Mouse (Mus musculus) stomach, embryonic 16.5 days (tissue): Measurements from ENCODE around the gene Gm45713. TPM values are rescaled to one million over a fixed set of nuclear protein-coding genes. Genes with fewer than 3 reads are reported as not detected.
"Not testable (repeated sequence)": the region's sequence is repeated elsewhere in the genome, so short reads cannot be mapped to it uniquely, and the experiment has no call there.

ENCODE experiments used
- ATAC-seq: fragments of 200-750 bp; cut with Nextera tagmentation; 2 replicates; pipeline ENCODE4 v1.8.0; 2017; ENCODE audit warnings: moderate number of reproducible peaks, moderate TSS enrichment; ENCODE audit not compliant: insufficient read depth, low FRiP score
- H3K27ac ChIP-seq: fragments of 300-500 bp; sonication (generic); 2 replicates; pipeline ENCODE4 v1.5.1; 2014; ENCODE audit warnings: low read length
- H3K27me3 ChIP-seq: fragments of 300-500 bp; sonication (generic); 2 replicates; pipeline ENCODE4 v1.6.1; 2014; ENCODE audit warnings: low read length, control low read depth, mixed read lengths; ENCODE audit not compliant: control insufficient read depth, insufficient read depth
- H3K36me3 ChIP-seq: fragments of 300-500 bp; sonication (generic); 2 replicates; pipeline ENCODE4 v1.6.1; 2014; ENCODE audit warnings: low read length; ENCODE audit not compliant: control insufficient read depth, insufficient read depth
- H3K4me1 ChIP-seq: fragments of 300-500 bp; sonication (generic); 2 replicates; pipeline ENCODE4 v1.6.1; 2014; ENCODE audit warnings: low read length, control low read depth, mixed read lengths; ENCODE audit not compliant: control insufficient read depth, insufficient read depth
- H3K4me2 ChIP-seq: fragments of 300-500 bp; sonication (generic); 2 replicates; pipeline ENCODE4 v1.6.1; 2014; ENCODE audit warnings: low read depth, low read length, mixed read lengths
- H3K4me3 ChIP-seq: fragments of 300-500 bp; sonication (generic); replicated peaks from 2 replicates; pipeline ENCODE4 v1.5.1; 2014; ENCODE audit warnings: mild to moderate bottlenecking, low read length
- H3K9ac ChIP-seq: fragments of 300-500 bp; sonication (generic); 2 replicates; pipeline ENCODE4 v1.6.1; 2014; ENCODE audit warnings: low read length
- H3K9me3 ChIP-seq: fragments of 300-500 bp; sonication (generic); replicated peaks from 2 replicates; pipeline ENCODE4 v1.6.1; 2016; ENCODE audit warnings: low read length, control low read depth; ENCODE audit not compliant: control insufficient read depth
- WGBS: fragments of 180-500 bp; shearing (Covaris S2); extraction: QIAGEN DNeasy Blood & Tissue Kit; methylation state at CpG from one replicate; pipeline ENCODE4 v1.1.7; 2014; 5-methylcytosine and 5-hydroxymethylcytosine counted together
- polyA plus RNA-seq: library from polyadenylated mRNA; unstranded; fragments of >200 nt; fragmentation: Nextera tagmentation; extraction: Ambion mirVana; gene quantifications from 2 replicates; pipeline ENCODE4 v1.2.1, GENCODE M21; 2015

The Gm45713 gene
- polyA plus RNA-seq, 1 experiment from 2014 or later: not detected

- 0 out of 2 replicates have a peak, but pooled peaks cover under 1% of the 10 kb centered on the region for H3K4me1 ChIP-seq
- H3K27me3 ChIP-seq: no peaks in the 10 kb centered on the region
- H3K9ac ChIP-seq: no peak overlapping the region
- no peaks in the 10 kb centered on the region for H3K36me3 ChIP-seq
- WGBS: 47% methylated on average over 2 of the region's 2 CpGs
- H3K4me3 ChIP-seq: no peak overlapping the region
- H3K4me2 ChIP-seq: no peak overlapping the region
- no peak overlapping the region for H3K27ac ChIP-seq
- H3K9me3 ChIP-seq: no peaks in the 10 kb centered on the region
- no peak for ATAC-seq
Measured at GRCm38 (mm10) chr7:45111940-45112339, 24.1 kb downstream of the Gm45713 start.

- not testable (repeated sequence) for H3K9ac ChIP-seq, ATAC-seq, H3K27ac ChIP-seq, H3K4me3 ChIP-seq, H3K36me3 ChIP-seq, H3K27me3 ChIP-seq, H3K4me1 ChIP-seq, H3K9me3 ChIP-seq, H3K4me2 ChIP-seq
- 80% methylated on average over 4 of the region's 4 CpGs for WGBS
Measured at GRCm38 (mm10) chr7:45110089-45110488, 25.9 kb downstream of the Gm45713 start.

GRCm38 (mm10) chr7:45107052-45107645, 28.9 kb downstream of the Gm45713 start:
- Histone ChIP-seq H3K9ac (no peak overlapping the region), H3K36me3 (no peaks in the 10 kb centered on the region), H3K4me3 (no peak overlapping the region), H3K4me1 (peaks cover 9% of the 10 kb centered on the region; the same call in 1 of the 2 replicates), H3K9me3 (no peaks in the 10 kb centered on the region), H3K4me2 (no peak overlapping the region), H3K27me3 (no peaks in the 10 kb centered on the region), H3K27ac (no peak overlapping the region)
- WGBS: 55% methylated on average over 5 of the region's 5 CpGs
- ATAC-seq: no peak

GRCm38 (mm10) chr7:45106441-45106840, 29.6 kb downstream of the Gm45713 start:
- Histone ChIP-seq H3K36me3 (no peaks in the 10 kb centered on the region), H3K4me1 (peaks cover 15% of the 10 kb centered on the region; the same call in 1 of the 2 replicates), H3K27ac (no peak overlapping the region), H3K27me3 (no peaks in the 10 kb centered on the region), H3K4me3 (no peak overlapping the region), H3K9me3 (no peaks in the 10 kb centered on the region), H3K4me2 (no peak overlapping the region), H3K9ac (no peak overlapping the region)
- WGBS: 57% methylated on average over 6 of the region's 6 CpGs
- ATAC-seq: no peak

- Histone ChIP-seq H3K4me1 (peaks cover 16% of the 10 kb centered on the region; the same call in 1 of the 2 replicates), H3K4me3 (no peak overlapping the region), H3K4me2 (no peak overlapping the region), H3K36me3 (no peaks in the 10 kb centered on the region), H3K27me3 (no peaks in the 10 kb centered on the region), H3K27ac (no peak overlapping the region), H3K9me3 (no peaks in the 10 kb centered on the region), H3K9ac (no peak overlapping the region)
- ATAC-seq: no peak
- WGBS: 72% methylated on average over 8 of the region's 8 CpGs
Measured at GRCm38 (mm10) chr7:45105491-45105890, 30.5 kb downstream of the Gm45713 start.

- WGBS: 78% methylated on average over 5 of the region's 5 CpGs
- no peak overlapping the region for H3K4me3 ChIP-seq
- H3K36me3 ChIP-seq: no peaks in the 10 kb centered on the region
- no peaks in the 10 kb centered on the region for H3K27me3 ChIP-seq
- H3K4me1 ChIP-seq: peaks cover 16% of the 10 kb centered on the region; the same call in 1 of the 2 replicates
- H3K4me2 ChIP-seq: no peak overlapping the region
- no peak overlapping the region for H3K9ac ChIP-seq
- ATAC-seq: no peak
- no peaks in the 10 kb centered on the region for H3K9me3 ChIP-seq
- no peak overlapping the region for H3K27ac ChIP-seq
Measured at GRCm38 (mm10) chr7:45104941-45105340, 31.1 kb downstream of the Gm45713 start.

GRCm38 (mm10) chr7:45103652-45104180, 32.3 kb downstream of the Gm45713 start, which contains the start of gene Fcgrt:
Fcgrt (minus strand) TSS chr7:45103851.
- whole genome bisulfite sequencing: 16% methylated on average over 7 of the region's 7 CpGs
- H3K27me3 ChIP-seq: no peaks in the 10 kb centered on the region
- H3K4me2 ChIP-seq: peak within 1 kb of the TSS; percentile 60
- ATAC-seq: peak; percentile 94
- peaks cover 16% of the 10 kb centered on the region; the same call in 1 of the 2 replicates for H3K4me1 ChIP-seq
- H3K9ac ChIP-seq: peak within 1 kb of the TSS; percentile 80
- H3K27ac ChIP-seq: peak within 1 kb of the TSS; percentile 93
- H3K9me3 ChIP-seq: no peaks in the 10 kb centered on the region
- H3K36me3 ChIP-seq: no peaks in the 10 kb centered on the region
- H3K4me3 ChIP-seq: peak within 1 kb of the TSS; percentile 51

- H3K9ac ChIP-seq: peak overlapping the region; percentile 80
- H3K9me3 ChIP-seq: no peaks in the 10 kb centered on the region
- H3K4me3 ChIP-seq: peak overlapping the region; percentile 51
- H3K27me3 ChIP-seq: no peaks in the 10 kb centered on the region
- H3K4me1 ChIP-seq: peaks cover 16% of the 10 kb centered on the region; the same call in 1 of the 2 replicates
- WGBS: 41% methylated on average over 9 of the region's 9 CpGs
- ATAC-seq: no peak; the same call in 1 of the 2 replicates
- H3K27ac ChIP-seq: peak overlapping the region; percentile 93
- H3K36me3 ChIP-seq: no peaks in the 10 kb centered on the region
- peak overlapping the region; percentile 60 for H3K4me2 ChIP-seq
Measured at GRCm38 (mm10) chr7:45102940-45103585, 33.0 kb downstream of the Gm45713 start.

GRCm38 (mm10) chr7:45102441-45102840, 33.6 kb downstream of the Gm45713 start:
- Histone ChIP-seq H3K4me2 (peak overlapping the region; percentile 60), H3K4me1 (peaks cover 16% of the 10 kb centered on the region; the same call in 1 of the 2 replicates), H3K9ac (peak overlapping the region; percentile 80; the same call in 1 of the 2 replicates), H3K36me3 (no peaks in the 10 kb centered on the region), H3K9me3 (no peaks in the 10 kb centered on the region), H3K27me3 (no peaks in the 10 kb centered on the region), H3K4me3 (peak overlapping the region; percentile 51), H3K27ac (no peak overlapping the region)
- no peak for ATAC-seq
- WGBS: 79% methylated on average over 11 of the region's 11 CpGs
